Mouse (Mus musculus): ENCODE results near the gene Psmc3. TPM values are rescaled to one million over a fixed set of nuclear protein-coding genes. Genes with fewer than 3 reads are reported as not detected.

Gene Psmc3
- polyA plus RNA-seq, 1 experiment from 2014 or later, result 378 TPM

- no peak overlapping the region for H3K4me3 ChIP-seq
- no peaks in the 10 kb centered on the region for H3K27me3 ChIP-seq (replicated peaks; ENCODE audit: low read depth, poor library complexity, severe bottlenecking)
- no peak for DNase-seq (ENCODE audit: low spot score)
- no peaks in the 10 kb centered on the region for H3K9me3 ChIP-seq
- 30% methylated on average over 1 of the region's 1 CpGs for whole genome bisulfite sequencing
- H3K27ac ChIP-seq (replicated peaks), result no peak overlapping the region
- H3K36me3 ChIP-seq (replicated peaks), result peaks cover 6% of the 10 kb centered on the region
- peaks cover 35% of the 10 kb centered on the region for H3K4me1 ChIP-seq
These were observed 18.3 kb downstream of the Psmc3 start for GRCm38 (mm10) chr2:91072092-91072491.

DNA sequence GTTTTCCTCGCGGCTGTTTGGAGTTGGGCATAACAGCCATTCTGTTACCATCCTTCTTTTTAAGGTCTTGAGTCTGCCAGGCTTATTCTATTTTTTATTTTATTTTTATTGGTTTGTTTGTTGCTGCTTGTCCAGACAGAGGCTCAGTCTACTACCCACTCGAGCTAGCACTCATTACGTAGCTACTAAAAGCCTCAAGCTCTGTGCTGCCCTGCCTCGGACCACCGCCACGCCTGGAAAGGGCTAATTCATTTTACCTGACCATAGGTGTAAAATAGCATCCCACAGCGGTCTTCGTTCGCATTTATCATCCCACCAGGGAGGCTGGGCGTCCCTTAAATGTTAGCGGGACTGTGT, 24.1 kb downstream of the Psmc3 start:
- Histone ChIP-seq H3K27me3 (replicated peaks; ENCODE audit: low read depth, poor library complexity, severe bottlenecking) (peaks cover 24% of the 10 kb centered on the region), H3K4me1 (peaks cover 20% of the 10 kb centered on the region), H3K36me3 (replicated peaks) (no peaks in the 10 kb centered on the region), H3K27ac (replicated peaks) (no peak overlapping the region), H3K4me3 (peak overlapping the region; percentile 63), H3K9me3 (no peaks in the 10 kb centered on the region)
- 18% methylated on average over 12 of the region's 12 CpGs for WGBS
- DNase-seq (ENCODE audit: low spot score), result no peak

- WGBS, result 2% methylated on average over 36 of the region's 36 CpGs
- H3K36me3 ChIP-seq (replicated peaks), result no peaks in the 10 kb centered on the region
- peaks cover 23% of the 10 kb centered on the region for H3K4me1 ChIP-seq
- no peaks in the 10 kb centered on the region for H3K9me3 ChIP-seq
- peaks cover 24% of the 10 kb centered on the region for H3K27me3 ChIP-seq (replicated peaks; ENCODE audit: low read depth, poor library complexity, severe bottlenecking)
- H3K4me3 ChIP-seq, result peak overlapping the region; percentile 63
- H3K27ac ChIP-seq (replicated peaks), result peak overlapping the region; percentile 80
- DNase-seq (ENCODE audit: low spot score), result peak; percentile 60
These were observed 24.7 kb downstream of the Psmc3 start for GRCm38 (mm10) chr2:91078314-91079025.

DNA sequence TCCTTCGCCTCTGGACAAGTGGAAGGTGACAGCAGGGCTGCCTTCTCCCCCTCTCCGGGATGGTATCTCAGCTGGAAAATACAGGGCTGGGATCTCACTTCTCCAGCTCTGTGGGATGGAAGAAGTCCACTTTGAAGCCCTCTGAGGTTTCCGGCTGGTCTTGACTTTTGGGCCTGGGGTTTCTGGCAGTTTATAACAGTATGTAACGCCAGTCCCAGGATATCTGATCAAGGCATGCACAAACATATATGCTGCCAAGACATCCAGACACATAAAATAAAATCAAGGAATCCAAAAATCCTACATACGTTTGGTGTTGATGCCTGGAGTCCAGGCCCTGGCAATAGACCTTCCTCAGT, 25.2 kb downstream of the Psmc3 start:
- Histone ChIP-seq H3K27ac (replicated peaks) (peak overlapping the region; percentile 80), H3K27me3 (replicated peaks; ENCODE audit: low read depth, poor library complexity, severe bottlenecking) (peaks cover 24% of the 10 kb centered on the region), H3K4me3 (peak overlapping the region; percentile 63), H3K4me1 (peaks cover 23% of the 10 kb centered on the region), H3K9me3 (no peaks in the 10 kb centered on the region), H3K36me3 (replicated peaks) (no peaks in the 10 kb centered on the region)
- WGBS, result 31% methylated on average over 5 of the region's 5 CpGs
- DNase-seq (ENCODE audit: low spot score), result no peak

- H3K27ac ChIP-seq (replicated peaks), result no peak overlapping the region; the same call in 1 of the 2 replicates
- peaks cover 24% of the 10 kb centered on the region for H3K27me3 ChIP-seq (replicated peaks; ENCODE audit: low read depth, poor library complexity, severe bottlenecking)
- H3K4me3 ChIP-seq, result no peak overlapping the region
- DNase-seq (ENCODE audit: low spot score), result no peak
- H3K36me3 ChIP-seq (replicated peaks), result no peaks in the 10 kb centered on the region
- peaks cover 32% of the 10 kb centered on the region for H3K4me1 ChIP-seq
- no peaks in the 10 kb centered on the region for H3K9me3 ChIP-seq
- 82% methylated on average over 8 of the region's 8 CpGs for WGBS
These were observed 27.1 kb downstream of the Psmc3 start for GRCm38 (mm10) chr2:91080784-91081513.

- Histone ChIP-seq H3K4me3 (no peak within 1 kb of the TSS), H3K27ac (replicated peaks) (peak within 1 kb of the TSS; percentile 61), H3K4me1 (peaks cover 39% of the 10 kb centered on the region), H3K27me3 (replicated peaks; ENCODE audit: low read depth, poor library complexity, severe bottlenecking) (peaks cover 24% of the 10 kb centered on the region), H3K9me3 (no peaks in the 10 kb centered on the region), H3K36me3 (replicated peaks) (no peaks in the 10 kb centered on the region)
- WGBS, result 85% methylated on average over 13 of the region's 13 CpGs
- DNase-seq (ENCODE audit: low spot score), result no peak
These were observed 28.2 kb downstream of the Psmc3 start, which contains the start of gene Spi1 for GRCm38 (mm10) chr2:91081775-91082695. Spi1 (plus strand) TSS chr2:91082390.

- WGBS, result 67% methylated on average over 11 of the region's 11 CpGs
- H3K4me1 ChIP-seq, result peaks cover 37% of the 10 kb centered on the region
- DNase-seq (ENCODE audit: low spot score), result no peak
- H3K9me3 ChIP-seq, result no peaks in the 10 kb centered on the region
- H3K36me3 ChIP-seq (replicated peaks), result no peaks in the 10 kb centered on the region
- H3K27ac ChIP-seq (replicated peaks), result peak overlapping the region; percentile 61
- peaks cover 19% of the 10 kb centered on the region for H3K27me3 ChIP-seq (replicated peaks; ENCODE audit: low read depth, poor library complexity, severe bottlenecking)
- no peak overlapping the region for H3K4me3 ChIP-seq
These were observed 29.0 kb downstream of the Psmc3 start for GRCm38 (mm10) chr2:91082844-91083243.

DNA sequence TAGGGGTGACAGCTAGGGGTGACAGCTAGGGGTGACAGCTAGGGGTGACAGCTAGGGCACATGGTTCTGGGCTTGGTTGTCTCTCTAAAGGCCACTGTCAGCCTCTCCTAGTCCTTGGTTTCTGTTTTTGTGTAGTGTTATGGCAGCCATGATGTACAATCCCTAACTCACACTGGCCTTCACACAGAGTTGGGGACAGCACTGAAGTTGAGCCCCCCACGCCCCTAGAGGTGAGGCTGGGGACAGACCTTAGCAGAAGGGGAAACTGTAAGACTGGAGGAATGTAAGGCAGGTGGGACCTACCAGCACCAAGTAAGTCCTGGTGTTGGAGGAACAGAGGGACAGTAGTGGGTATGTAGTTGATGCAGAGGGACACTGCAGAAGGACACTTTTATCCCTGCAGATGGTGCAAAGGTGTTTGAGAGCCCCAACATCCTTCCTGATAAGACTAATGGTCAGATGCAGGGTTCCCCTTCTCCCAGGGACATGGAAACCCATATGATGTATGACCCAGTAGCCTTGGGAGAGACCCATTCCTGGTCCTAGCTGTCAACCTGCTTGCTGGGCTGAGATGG, 29.6 kb downstream of the Psmc3 start:
- no peak for DNase-seq (ENCODE audit: low spot score)
- Histone ChIP-seq H3K36me3 (replicated peaks) (no peaks in the 10 kb centered on the region), H3K27me3 (replicated peaks; ENCODE audit: low read depth, poor library complexity, severe bottlenecking) (peaks cover 13% of the 10 kb centered on the region), H3K27ac (replicated peaks) (peak overlapping the region; percentile 61), H3K4me1 (peaks cover 31% of the 10 kb centered on the region), H3K9me3 (no peaks in the 10 kb centered on the region), H3K4me3 (no peak overlapping the region)
- 68% methylated on average over 1 of the region's 1 CpGs for WGBS

- peaks cover 5% of the 10 kb centered on the region for H3K27me3 ChIP-seq (replicated peaks; ENCODE audit: low read depth, poor library complexity, severe bottlenecking)
- 83% methylated on average over 15 of the region's 15 CpGs for WGBS
- H3K9me3 ChIP-seq, result no peaks in the 10 kb centered on the region
- no peak overlapping the region for H3K4me3 ChIP-seq
- DNase-seq (ENCODE audit: low spot score), result no peak
- H3K27ac ChIP-seq (replicated peaks), result 0 out of 2 replicates have a peak overlapping the region, but pooled peaks have one; percentile 21
- H3K4me1 ChIP-seq, result peaks cover 23% of the 10 kb centered on the region
- no peaks in the 10 kb centered on the region for H3K36me3 ChIP-seq (replicated peaks)
These were observed 30.5 kb downstream of the Psmc3 start for GRCm38 (mm10) chr2:91084179-91084820.

- 86% methylated on average over 14 of the region's 14 CpGs for WGBS
- Histone ChIP-seq H3K4me1 (peaks cover 23% of the 10 kb centered on the region), H3K36me3 (replicated peaks) (no peaks in the 10 kb centered on the region), H3K4me3 (no peak overlapping the region), H3K9me3 (no peaks in the 10 kb centered on the region), H3K27me3 (replicated peaks; ENCODE audit: low read depth, poor library complexity, severe bottlenecking) (no peaks in the 10 kb centered on the region), H3K27ac (replicated peaks) (peak overlapping the region; percentile 4; the same call in 1 of the 2 replicates)
- DNase-seq (ENCODE audit: low spot score), result no peak
These were observed 31.9 kb downstream of the Psmc3 start for GRCm38 (mm10) chr2:91085494-91086391.
